Mouse (Mus musculus): ENCODE measurements around the gene Zfp280b. TPM values are rescaled to one million over a fixed set of nuclear protein-coding genes. Genes with fewer than 3 reads are reported as not detected.

Gene Zfp280b
- polyA plus RNA-seq, 1 experiment from 2014 or later, result 14.1 TPM

DNA sequence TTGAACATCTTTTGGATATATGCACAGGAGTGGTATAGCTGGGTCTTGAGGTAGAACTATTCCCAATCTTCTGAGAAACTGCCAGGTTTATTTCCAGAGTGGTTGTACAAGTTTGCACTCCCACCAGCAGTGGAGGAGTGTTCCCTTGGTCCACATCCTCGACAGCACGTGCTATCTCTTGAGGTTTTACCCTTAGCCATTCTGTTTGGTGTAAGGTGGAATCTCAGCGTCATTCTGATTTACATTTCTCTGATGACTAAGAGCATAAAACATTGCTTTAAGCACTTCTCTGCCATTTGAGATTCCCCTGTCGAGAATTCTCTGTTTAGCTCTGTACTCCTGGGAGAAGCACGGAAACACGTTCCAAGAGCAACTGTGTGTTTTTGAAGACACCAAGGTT is 19.5 kb upstream of the Zfp280b start:
- no peaks in the 10 kb centered on the region for H3K36me3 ChIP-seq
- ATAC-seq, result no peak
- no peak overlapping the region for H3K4me3 ChIP-seq (replicated peaks)
- no peak overlapping the region for H3K27ac ChIP-seq
- H3K27me3 ChIP-seq, result no peaks in the 10 kb centered on the region
- WGBS, result 86% methylated on average over 6 of the region's 6 CpGs
- no peak overlapping the region for H3K9ac ChIP-seq (replicated peaks)
- H3K4me1 ChIP-seq (replicated peaks), result no peaks in the 10 kb centered on the region
- no peak overlapping the region for H3K4me2 ChIP-seq (replicated peaks)
- no peaks in the 10 kb centered on the region for H3K9me3 ChIP-seq

- H3K27me3 ChIP-seq, result no peaks in the 10 kb centered on the region
- no peak overlapping the region for H3K27ac ChIP-seq
- no peaks in the 10 kb centered on the region for H3K36me3 ChIP-seq
- no peaks in the 10 kb centered on the region for H3K9me3 ChIP-seq
- no peak overlapping the region for H3K9ac ChIP-seq (replicated peaks)
- H3K4me2 ChIP-seq (replicated peaks), result no peak overlapping the region
- no peak for ATAC-seq
- H3K4me1 ChIP-seq (replicated peaks), result no peaks in the 10 kb centered on the region
- WGBS, result 90% methylated on average over 3 of the region's 3 CpGs
- H3K4me3 ChIP-seq (replicated peaks), result no peak overlapping the region
Observed at GRCm38 (mm10) chr10:76016886-76017285, 15.6 kb upstream of the Zfp280b start.

GRCm38 (mm10) chr10:76021728-76022127 is 10.7 kb upstream of the Zfp280b start:
- Histone ChIP-seq H3K9ac (replicated peaks) (no peak overlapping the region), H3K4me2 (replicated peaks) (no peak overlapping the region), H3K27me3 (no peaks in the 10 kb centered on the region), H3K4me1 (replicated peaks) (no peaks in the 10 kb centered on the region), H3K4me3 (replicated peaks) (no peak overlapping the region), H3K36me3 (no peaks in the 10 kb centered on the region), H3K27ac (no peak overlapping the region), H3K9me3 (peaks cover 8% of the 10 kb centered on the region; the same call in 1 of the 2 replicates)
- no peak for ATAC-seq
- 80% methylated on average over 3 of the region's 3 CpGs for WGBS

DNA sequence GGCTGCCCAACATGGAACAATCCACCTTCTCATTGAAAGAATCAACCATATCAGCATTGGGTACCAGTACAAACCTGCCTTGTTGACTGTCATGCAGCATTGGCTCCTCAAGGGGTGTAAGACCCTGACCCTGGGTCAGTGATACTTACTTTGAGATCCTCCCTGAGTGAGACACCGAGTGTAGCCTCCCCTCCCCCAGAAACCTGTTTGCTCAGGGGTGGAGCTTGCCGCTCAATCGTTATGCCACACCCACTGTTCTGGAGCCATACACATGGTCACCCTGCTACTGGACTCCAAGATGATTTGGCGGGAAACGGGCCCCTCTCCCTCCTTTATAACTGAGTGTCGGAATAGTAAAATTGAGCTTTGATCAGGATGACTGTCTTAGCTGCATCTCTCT is 8.5 kb upstream of the Zfp280b start:
- WGBS, result 90% methylated on average over 6 of the region's 6 CpGs
- Histone ChIP-seq H3K4me2 (replicated peaks) (no peak overlapping the region), H3K9me3 (peaks cover 8% of the 10 kb centered on the region; the same call in 1 of the 2 replicates), H3K9ac (replicated peaks) (no peak overlapping the region), H3K27me3 (no peaks in the 10 kb centered on the region), H3K36me3 (no peaks in the 10 kb centered on the region), H3K27ac (no peak overlapping the region), H3K4me1 (replicated peaks) (no peaks in the 10 kb centered on the region), H3K4me3 (replicated peaks) (no peak overlapping the region)
- ATAC-seq, result no peak

DNA sequence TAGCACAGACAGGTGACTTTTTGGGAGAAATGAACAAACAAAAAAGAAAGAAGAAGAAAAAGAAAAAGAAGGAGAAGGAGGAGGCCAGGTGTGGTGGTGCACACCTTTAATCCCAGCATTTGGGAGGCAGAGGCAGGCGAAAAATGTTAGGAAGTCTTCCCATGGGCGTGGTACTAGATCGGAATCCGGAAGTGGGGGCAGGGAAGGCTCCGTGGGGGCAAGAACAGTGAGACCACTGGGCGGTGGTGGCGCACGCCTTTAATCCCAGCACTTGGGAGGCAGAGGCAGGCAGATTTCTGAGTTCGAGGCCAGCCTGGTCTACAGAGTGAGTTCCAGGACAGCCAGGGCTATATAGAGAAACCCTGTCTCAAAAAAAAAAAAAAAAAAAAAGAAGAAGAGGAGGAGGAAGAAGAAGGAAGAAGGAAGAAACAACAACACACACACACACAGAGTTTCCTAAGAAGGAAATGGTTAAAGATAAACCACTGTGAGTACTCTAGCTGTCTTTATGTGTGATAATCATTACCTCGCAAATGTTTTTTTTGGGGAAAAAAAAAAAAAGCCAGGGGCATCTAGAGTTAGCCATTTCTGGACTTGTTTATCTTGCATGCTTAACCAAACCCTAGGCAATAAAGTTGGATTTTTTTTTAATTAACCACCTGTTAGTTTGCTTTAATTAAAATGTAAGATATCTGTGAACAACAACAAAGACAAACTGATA is 6.8 kb upstream of the Zfp280b start:
- Histone ChIP-seq H3K4me1 (replicated peaks) (no peaks in the 10 kb centered on the region), H3K4me3 (replicated peaks) (no peak overlapping the region), H3K27ac (no peak overlapping the region), H3K27me3 (no peaks in the 10 kb centered on the region), H3K4me2 (replicated peaks) (no peak overlapping the region), H3K9me3 (peaks cover 8% of the 10 kb centered on the region; the same call in 1 of the 2 replicates), H3K9ac (replicated peaks) (no peak overlapping the region), H3K36me3 (no peaks in the 10 kb centered on the region)
- ATAC-seq, result no peak
- WGBS, result 93% methylated on average over 10 of the region's 10 CpGs

DNA sequence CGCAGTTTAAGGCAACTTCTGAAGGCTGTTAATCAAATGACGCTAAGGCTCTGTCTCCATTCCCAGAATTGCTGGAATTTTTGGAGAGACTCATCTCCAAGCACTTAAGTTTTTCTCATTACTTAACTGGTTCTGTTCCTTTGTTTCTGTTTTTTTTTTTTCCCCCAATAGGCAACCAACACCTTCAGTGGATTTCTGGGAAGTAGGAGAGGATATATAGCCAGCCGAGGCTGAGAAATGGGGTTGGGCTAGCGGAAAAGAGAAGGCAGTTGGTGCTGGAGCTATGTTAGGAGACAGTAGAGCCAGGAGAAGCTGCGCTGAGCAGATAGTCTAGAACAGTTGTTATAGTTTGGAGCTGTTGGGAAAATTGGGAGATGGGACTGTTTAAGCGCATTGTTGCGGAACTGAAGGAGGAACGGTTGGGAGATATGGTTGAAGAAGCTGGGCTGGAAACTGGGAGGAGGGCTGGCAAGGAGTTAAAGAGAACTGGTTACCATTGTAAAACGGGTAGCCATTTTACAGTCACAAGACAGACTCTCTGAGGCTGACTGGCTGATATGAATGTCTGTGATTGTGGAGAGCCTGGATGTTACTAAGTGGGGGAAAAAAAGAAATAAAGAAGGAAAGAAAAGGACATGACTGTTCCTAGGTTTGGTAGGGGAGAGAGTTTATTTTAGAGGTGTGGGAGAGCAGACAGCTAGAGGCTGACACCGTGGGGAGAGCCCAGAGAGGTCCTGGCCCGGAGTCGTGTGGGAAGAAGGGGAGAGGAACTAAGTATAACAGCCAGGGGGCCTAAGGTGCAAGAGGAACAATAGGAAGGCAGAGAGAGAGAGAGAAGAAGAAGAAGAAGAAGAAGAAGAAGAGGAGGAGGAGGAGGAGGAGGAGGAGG is 5.1 kb upstream of the Zfp280b start:
- H3K9me3 ChIP-seq, result peaks cover 8% of the 10 kb centered on the region; the same call in 1 of the 2 replicates
- no peak for ATAC-seq
- H3K4me3 ChIP-seq (replicated peaks), result no peak overlapping the region
- H3K27me3 ChIP-seq, result no peaks in the 10 kb centered on the region
- no peak overlapping the region for H3K9ac ChIP-seq (replicated peaks)
- 0 out of 2 replicates have a peak, but pooled peaks cover 2% of the 10 kb centered on the region for H3K4me1 ChIP-seq (replicated peaks)
- 63% methylated on average over 12 of the region's 12 CpGs for WGBS
- no peak overlapping the region for H3K27ac ChIP-seq
- no peak overlapping the region for H3K4me2 ChIP-seq (replicated peaks)
- no peaks in the 10 kb centered on the region for H3K36me3 ChIP-seq

DNA sequence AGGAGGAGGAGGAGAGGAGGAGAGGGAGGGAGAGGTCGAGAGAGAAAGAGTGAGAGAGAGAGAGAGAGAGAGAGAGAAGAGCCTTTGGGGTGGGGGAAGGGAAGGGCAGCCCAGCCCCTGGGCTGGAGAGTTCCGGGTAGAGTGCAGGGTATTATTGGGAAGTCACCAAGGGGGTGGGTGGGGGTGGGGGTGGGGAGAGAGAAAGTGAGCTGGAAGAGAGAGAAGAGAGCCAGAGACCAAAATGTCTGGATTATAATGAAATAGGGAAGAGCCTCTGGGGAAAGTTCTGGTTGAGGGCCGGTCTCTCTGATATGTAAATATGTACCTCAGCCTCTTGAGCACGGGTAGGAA is 4.5 kb upstream of the Zfp280b start:
- H3K9ac ChIP-seq (replicated peaks), result no peak overlapping the region
- WGBS, result 17% methylated on average over 4 of the region's 4 CpGs
- no peaks in the 10 kb centered on the region for H3K36me3 ChIP-seq
- H3K4me1 ChIP-seq (replicated peaks), result peaks cover 4% of the 10 kb centered on the region
- no peak overlapping the region for H3K27ac ChIP-seq
- H3K9me3 ChIP-seq, result peaks cover 8% of the 10 kb centered on the region; the same call in 1 of the 2 replicates
- no peak overlapping the region for H3K4me2 ChIP-seq (replicated peaks)
- no peak for ATAC-seq
- H3K27me3 ChIP-seq, result no peaks in the 10 kb centered on the region
- no peak overlapping the region for H3K4me3 ChIP-seq (replicated peaks)

GRCm38 (mm10) chr10:76028396-76028795 is 4.1 kb upstream of the Zfp280b start:
- Histone ChIP-seq H3K4me1 (replicated peaks) (peaks cover 8% of the 10 kb centered on the region), H3K9me3 (peaks cover 8% of the 10 kb centered on the region; the same call in 1 of the 2 replicates), H3K27me3 (no peaks in the 10 kb centered on the region), H3K36me3 (no peaks in the 10 kb centered on the region), H3K4me2 (replicated peaks) (no peak overlapping the region), H3K9ac (replicated peaks) (no peak overlapping the region), H3K27ac (no peak overlapping the region), H3K4me3 (replicated peaks) (no peak overlapping the region)
- ATAC-seq, result no peak
- 77% methylated on average over 9 of the region's 9 CpGs for WGBS

GRCm38 (mm10) chr10:76029276-76029675 is 3.2 kb upstream of the Zfp280b start:
- no peak overlapping the region for H3K4me2 ChIP-seq (replicated peaks)
- H3K9me3 ChIP-seq, result peaks cover 8% of the 10 kb centered on the region; the same call in 1 of the 2 replicates
- no peak overlapping the region for H3K4me3 ChIP-seq (replicated peaks)
- 44% methylated on average over 5 of the region's 5 CpGs for WGBS
- no peak overlapping the region for H3K27ac ChIP-seq
- no peak for ATAC-seq
- peaks cover 16% of the 10 kb centered on the region for H3K4me1 ChIP-seq (replicated peaks)
- no peak overlapping the region for H3K9ac ChIP-seq (replicated peaks)
- H3K36me3 ChIP-seq, result no peaks in the 10 kb centered on the region
- H3K27me3 ChIP-seq, result no peaks in the 10 kb centered on the region

DNA sequence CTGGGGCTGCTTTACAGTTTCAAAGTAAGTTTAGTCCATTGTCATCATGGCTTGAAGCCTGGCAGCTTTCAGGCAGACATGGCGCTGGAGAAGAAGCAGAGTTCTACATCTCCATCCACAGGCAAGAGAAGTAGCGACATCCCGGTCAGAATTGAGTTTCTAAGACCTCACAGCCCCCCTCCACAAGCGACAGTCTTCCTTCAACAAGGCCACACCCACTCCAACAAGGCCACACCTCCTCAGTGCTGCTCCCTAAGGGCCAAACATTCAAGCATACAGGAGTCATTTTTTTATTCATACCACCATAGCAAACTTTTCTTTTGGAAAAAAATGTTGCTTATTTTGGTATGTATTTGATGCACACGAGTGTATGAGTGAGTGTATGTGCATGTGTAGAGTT is 2.0 kb upstream of the Zfp280b start:
- H3K4me2 ChIP-seq (replicated peaks), result no peak overlapping the region
- 0 out of 2 replicates have a peak, but pooled peaks cover under 1% of the 10 kb centered on the region for H3K9me3 ChIP-seq
- no peak overlapping the region for H3K9ac ChIP-seq (replicated peaks)
- H3K4me1 ChIP-seq (replicated peaks), result peaks cover 17% of the 10 kb centered on the region
- no peak for ATAC-seq
- H3K36me3 ChIP-seq, result peaks cover 4% of the 10 kb centered on the region; the same call in 1 of the 2 replicates
- no peak overlapping the region for H3K4me3 ChIP-seq (replicated peaks)
- no peaks in the 10 kb centered on the region for H3K27me3 ChIP-seq
- WGBS, result 57% methylated on average over 5 of the region's 5 CpGs
- H3K27ac ChIP-seq, result no peak overlapping the region

DNA sequence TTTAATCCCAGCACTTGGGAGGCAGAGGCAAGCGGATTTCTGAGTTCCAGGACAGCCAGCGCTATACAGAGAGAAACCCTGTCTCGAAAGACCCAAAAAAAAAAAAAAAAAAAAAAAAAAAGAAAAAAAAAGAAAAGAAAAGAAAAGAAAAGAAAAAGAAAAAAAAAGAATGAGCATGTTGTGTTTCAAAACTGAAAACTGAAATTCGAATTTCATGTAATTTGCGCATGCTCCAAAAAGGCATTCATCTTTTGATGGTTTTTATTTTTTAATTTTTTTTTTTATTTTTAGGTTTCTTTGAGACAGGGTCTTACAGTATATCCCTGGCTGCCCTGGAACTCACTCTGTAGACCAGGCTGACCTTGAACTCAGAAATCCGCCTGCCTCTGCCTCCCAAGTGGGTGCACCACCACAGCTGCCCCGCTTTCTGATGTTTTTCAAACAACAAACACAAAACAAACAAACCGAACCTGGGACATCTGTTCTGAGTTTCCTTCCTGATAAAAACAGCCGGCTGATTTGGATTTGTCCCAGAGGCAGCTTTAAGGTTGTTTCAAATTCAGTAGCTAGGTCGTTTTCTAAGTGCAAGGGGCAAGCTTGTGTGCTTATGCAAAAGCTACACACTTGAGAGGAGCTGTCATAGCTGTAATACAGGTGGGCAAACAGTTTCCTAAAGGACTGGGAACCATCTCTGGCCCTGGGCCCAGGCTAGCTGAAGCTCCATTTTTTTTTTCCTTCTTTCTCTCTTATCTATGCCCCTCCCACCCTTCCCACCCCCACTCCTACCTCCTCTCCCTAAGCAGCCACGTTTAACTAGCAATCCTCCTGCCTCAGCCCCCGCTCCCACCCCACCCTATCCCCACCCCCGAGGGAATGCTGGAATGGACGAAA is 694 bp upstream of the Zfp280b start:
- H3K4me1 ChIP-seq (replicated peaks), result peaks cover 17% of the 10 kb centered on the region
- H3K9me3 ChIP-seq, result no peaks in the 10 kb centered on the region
- peak overlapping the region; percentile 93; the same call in 1 of the 2 replicates for H3K9ac ChIP-seq (replicated peaks)
- no peaks in the 10 kb centered on the region for H3K27me3 ChIP-seq
- H3K4me3 ChIP-seq (replicated peaks), result peak overlapping the region; percentile 91
- WGBS, result 55% methylated on average over 14 of the region's 14 CpGs
- ATAC-seq, result no peak; the same call in 1 of the 2 replicates
- H3K36me3 ChIP-seq, result peaks cover 10% of the 10 kb centered on the region
- peak overlapping the region; percentile 83 for H3K4me2 ChIP-seq (replicated peaks)
- peak overlapping the region; percentile 49 for H3K27ac ChIP-seq

All from midbrain, embryonic 13.5 days (tissue).